Mouse (Mus musculus) hindbrain, embryonic 16.5 days (tissue): ENCODE measurements around the gene Racgap1. TPM values are rescaled to one million over a fixed set of nuclear protein-coding genes. Genes with fewer than 3 reads are reported as not detected.

Experiments used
- ATAC-seq: fragments of 200-750 bp; cut with Nextera tagmentation; 2 replicates; pipeline ENCODE4 v1.8.0; 2017; ENCODE audit warnings: moderate TSS enrichment, moderate library complexity
- H3K27ac ChIP-seq: fragments of 300-500 bp; sonication (generic); 2 replicates; pipeline ENCODE4 v1.5.1; 2014; ENCODE audit warnings: low read depth, mild to moderate bottlenecking, control low read depth, low read length, moderate library complexity
- H3K27me3 ChIP-seq: fragments of 300-500 bp; sonication (generic); replicated peaks from 2 replicates; pipeline ENCODE4 v1.6.1; 2014; ENCODE audit warnings: low read length; ENCODE audit not compliant: control insufficient read depth, insufficient read depth
- H3K36me3 ChIP-seq: fragments of 300-500 bp; sonication (generic); 2 replicates; pipeline ENCODE4 v1.6.1; 2014; ENCODE audit warnings: mild to moderate bottlenecking, low read length, moderate library complexity, mixed read lengths; ENCODE audit not compliant: control insufficient read depth, insufficient read depth
- H3K4me1 ChIP-seq: fragments of 300-500 bp; sonication (generic); 2 replicates; pipeline ENCODE4 v1.6.1; 2014; ENCODE audit warnings: low read depth, low read length; ENCODE audit not compliant: control insufficient read depth, insufficient read depth
- H3K4me2 ChIP-seq: fragments of 300-500 bp; sonication (generic); 2 replicates; pipeline ENCODE4 v1.6.1; 2014; ENCODE audit warnings: mild to moderate bottlenecking, low read length, control low read depth, moderate library complexity
- H3K4me3 ChIP-seq: fragments of 300-500 bp; sonication (generic); 2 replicates; pipeline ENCODE4 v1.5.1; 2014; ENCODE audit warnings: mild to moderate bottlenecking, low read length, control low read depth, moderate library complexity
- H3K9ac ChIP-seq: fragments of 300-500 bp; sonication (generic); 2 replicates; pipeline ENCODE4 v1.6.1; 2014; ENCODE audit warnings: low read depth, mild to moderate bottlenecking, control low read depth, low read length, moderate library complexity
- H3K9me3 ChIP-seq: fragments of 300-500 bp; sonication (generic); 2 replicates; pipeline ENCODE4 v1.6.1; 2014; ENCODE audit warnings: mild to moderate bottlenecking, low read length, moderate library complexity; ENCODE audit not compliant: control insufficient read depth
- WGBS: fragments of 180-500 bp; shearing (Covaris S2); extraction: QIAGEN DNeasy Blood & Tissue Kit; methylation state at CpG from one replicate; pipeline ENCODE4 v1.1.7; 2014; 5-methylcytosine and 5-hydroxymethylcytosine counted together
- polyA plus RNA-seq: library from polyadenylated mRNA; unstranded; fragments of >200 nt; fragmentation: Nextera tagmentation; extraction: Ambion mirVana; gene quantifications from 2 replicates; pipeline ENCODE4 v1.2.1, GENCODE M21; 2015

Racgap1 gene
- polyA plus RNA-seq, 1 experiment from 2014 or later, result 56.7 TPM

- Histone ChIP-seq H3K4me3 (no peak overlapping the region), H3K9ac (no peak overlapping the region), H3K27ac (peak overlapping the region; percentile 42; the same call in 1 of the 2 replicates), H3K4me2 (no peak overlapping the region), H3K27me3 (no peaks in the 10 kb centered on the region), H3K36me3 (no peaks in the 10 kb centered on the region), H3K9me3 (no peaks in the 10 kb centered on the region), H3K4me1 (peaks cover 20% of the 10 kb centered on the region)
- no peak for ATAC-seq
- 7% methylated on average over 5 of the region's 5 CpGs for WGBS
Observed at GRCm38 (mm10) chr15:99601823-99602120, 49.7 kb downstream of the Racgap1 start.

GRCm38 (mm10) chr15:99600986-99601822 is 50.3 kb downstream of the Racgap1 start, which contains the start of gene Aqp6:
Gene Aqp6, plus strand, starts transcription at chr15:99601400.
- Histone ChIP-seq H3K9ac (peak within 1 kb of the TSS; percentile 27; the same call in 1 of the 2 replicates), H3K27ac (peak within 1 kb of the TSS; percentile 42; the same call in 1 of the 2 replicates), H3K36me3 (no peaks in the 10 kb centered on the region), H3K27me3 (no peaks in the 10 kb centered on the region), H3K9me3 (no peaks in the 10 kb centered on the region), H3K4me2 (no peak within 1 kb of the TSS), H3K4me3 (no peak within 1 kb of the TSS), H3K4me1 (peaks cover 19% of the 10 kb centered on the region)
- 46% methylated on average over 22 of the region's 22 CpGs for WGBS
- ATAC-seq, result no peak

- Histone ChIP-seq H3K4me3 (no peak overlapping the region), H3K9ac (peak overlapping the region; percentile 33; the same call in 1 of the 2 replicates), H3K36me3 (no peaks in the 10 kb centered on the region), H3K27me3 (peaks cover 3% of the 10 kb centered on the region), H3K4me1 (peaks cover 18% of the 10 kb centered on the region), H3K4me2 (no peak overlapping the region), H3K27ac (no peak overlapping the region; the same call in 1 of the 2 replicates), H3K9me3 (no peaks in the 10 kb centered on the region)
- peak; percentile 32; the same call in 1 of the 2 replicates for ATAC-seq
- WGBS, result 33% methylated on average over 17 of the region's 17 CpGs
Observed at GRCm38 (mm10) chr15:99599245-99600070, 52.0 kb downstream of the Racgap1 start.

GRCm38 (mm10) chr15:99597596-99597995 is 53.9 kb downstream of the Racgap1 start:
- no peak overlapping the region for H3K4me3 ChIP-seq
- 62% methylated on average over 8 of the region's 8 CpGs for WGBS
- no peak overlapping the region for H3K4me2 ChIP-seq
- H3K9me3 ChIP-seq, result no peaks in the 10 kb centered on the region
- H3K27ac ChIP-seq, result no peak overlapping the region
- H3K36me3 ChIP-seq, result no peaks in the 10 kb centered on the region
- no peak for ATAC-seq
- peaks cover 10% of the 10 kb centered on the region for H3K27me3 ChIP-seq
- no peak overlapping the region for H3K9ac ChIP-seq
- peaks cover 18% of the 10 kb centered on the region for H3K4me1 ChIP-seq

- Histone ChIP-seq H3K27me3 (peaks cover 14% of the 10 kb centered on the region), H3K9ac (no peak overlapping the region), H3K4me1 (peaks cover 18% of the 10 kb centered on the region), H3K4me3 (no peak overlapping the region), H3K27ac (no peak overlapping the region), H3K9me3 (no peaks in the 10 kb centered on the region), H3K4me2 (no peak overlapping the region), H3K36me3 (no peaks in the 10 kb centered on the region)
- no peak for ATAC-seq
- WGBS, result 58% methylated on average over 7 of the region's 7 CpGs
Observed at GRCm38 (mm10) chr15:99596841-99597240, 54.6 kb downstream of the Racgap1 start.

GRCm38 (mm10) chr15:99596056-99596687 is 55.3 kb downstream of the Racgap1 start:
- Histone ChIP-seq H3K4me2 (no peak overlapping the region), H3K27ac (no peak overlapping the region), H3K27me3 (peaks cover 20% of the 10 kb centered on the region), H3K36me3 (no peaks in the 10 kb centered on the region), H3K9ac (no peak overlapping the region), H3K4me3 (no peak overlapping the region), H3K4me1 (peaks cover 13% of the 10 kb centered on the region), H3K9me3 (no peaks in the 10 kb centered on the region)
- peak; percentile 83 for ATAC-seq
- 0% methylated on average over 7 of the region's 7 CpGs for WGBS

GRCm38 (mm10) chr15:99594951-99595350 is 56.5 kb downstream of the Racgap1 start:
- no peak overlapping the region for H3K9ac ChIP-seq
- no peaks in the 10 kb centered on the region for H3K9me3 ChIP-seq
- H3K36me3 ChIP-seq, result no peaks in the 10 kb centered on the region
- peaks cover 31% of the 10 kb centered on the region for H3K27me3 ChIP-seq
- no peak overlapping the region for H3K4me3 ChIP-seq
- H3K27ac ChIP-seq, result no peak overlapping the region
- H3K4me1 ChIP-seq, result peaks cover 14% of the 10 kb centered on the region
- H3K4me2 ChIP-seq, result no peak overlapping the region
- 86% methylated on average over 10 of the region's 10 CpGs for WGBS
- ATAC-seq, result no peak

GRCm38 (mm10) chr15:99592877-99593276 is 58.6 kb downstream of the Racgap1 start:
- no peaks in the 10 kb centered on the region for H3K9me3 ChIP-seq
- peaks cover 51% of the 10 kb centered on the region for H3K27me3 ChIP-seq
- 82% methylated on average over 5 of the region's 5 CpGs for whole genome bisulfite sequencing
- H3K4me3 ChIP-seq, result no peak overlapping the region
- no peak overlapping the region for H3K27ac ChIP-seq
- H3K4me1 ChIP-seq, result peaks cover 4% of the 10 kb centered on the region
- H3K36me3 ChIP-seq, result no peaks in the 10 kb centered on the region
- no peak for ATAC-seq
- H3K9ac ChIP-seq, result no peak overlapping the region
- no peak overlapping the region for H3K4me2 ChIP-seq

- Histone ChIP-seq H3K9ac (no peak overlapping the region), H3K4me1 (peaks cover 4% of the 10 kb centered on the region), H3K27ac (no peak overlapping the region), H3K36me3 (no peaks in the 10 kb centered on the region), H3K9me3 (no peaks in the 10 kb centered on the region), H3K27me3 (peaks cover 51% of the 10 kb centered on the region), H3K4me3 (no peak overlapping the region), H3K4me2 (no peak overlapping the region)
- ATAC-seq, result no peak
- 38% methylated on average over 8 of the region's 8 CpGs for WGBS
Observed at GRCm38 (mm10) chr15:99592177-99592576, 59.3 kb downstream of the Racgap1 start.
